Mouse (Mus musculus) frontal cortex, adult 2 months (tissue): ENCODE measurements around the gene Otogl. TPM values are rescaled to one million over a fixed set of nuclear protein-coding genes. Genes with fewer than 3 reads are reported as not detected.
"Not testable (repeated sequence)": the region's sequence is repeated elsewhere in the genome, so short reads cannot be mapped to it uniquely, and the experiment has no call there.

Experiments used
- DNase-seq, 2 experiments: peaks; one replicate each; pipeline ENCODE4 v3.0.0; 2022; ENCODE audit warnings: low spot score in 1 of 2; ENCODE audit errors: extremely low spot score in 1 of 2
- polyA plus RNA-seq: library from polyadenylated mRNA; depleted of rRNA; stranded (reverse); fragments of >200 nt; gene quantifications from 2 replicates; pipeline ENCODE4 v1.2.3, GENCODE M21; 2012

Gene Otogl
- polyA plus RNA-seq, 1 experiment = 0.90 TPM

DNA sequence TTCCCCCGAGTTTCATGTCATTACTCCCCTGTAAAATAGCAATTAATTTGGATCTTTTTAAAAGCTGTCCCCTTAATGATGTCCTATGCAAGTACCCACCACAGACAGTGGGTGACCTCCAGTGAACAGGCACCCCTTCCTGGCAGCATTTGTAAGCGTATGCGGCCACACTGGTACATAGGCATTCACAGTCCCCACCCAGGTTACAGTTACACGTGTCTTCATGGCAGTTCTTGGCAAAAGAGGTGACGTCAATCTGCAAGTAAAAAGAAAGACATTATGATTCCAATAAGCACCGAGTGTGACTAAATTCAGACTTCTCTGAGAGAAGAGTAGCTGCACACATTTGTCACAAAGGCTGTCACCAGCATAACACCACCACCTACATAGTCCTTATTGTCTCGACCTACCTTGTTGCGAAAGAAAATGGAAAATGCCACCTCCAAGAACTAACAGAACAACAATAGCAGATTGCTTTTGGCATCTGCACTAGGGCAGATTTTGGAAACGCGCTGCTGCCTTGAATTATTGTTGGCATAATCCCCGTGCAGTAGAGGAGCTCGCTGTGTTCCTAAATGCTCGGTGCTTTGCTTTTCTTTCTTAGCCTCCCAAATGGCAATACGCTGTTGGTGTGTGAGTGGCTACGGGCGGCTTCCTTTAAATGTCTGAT, 98.0 kb downstream of the Otogl start:
- peak in 1 of 2 experiments; percentile 11 for DNase-seq

DNA sequence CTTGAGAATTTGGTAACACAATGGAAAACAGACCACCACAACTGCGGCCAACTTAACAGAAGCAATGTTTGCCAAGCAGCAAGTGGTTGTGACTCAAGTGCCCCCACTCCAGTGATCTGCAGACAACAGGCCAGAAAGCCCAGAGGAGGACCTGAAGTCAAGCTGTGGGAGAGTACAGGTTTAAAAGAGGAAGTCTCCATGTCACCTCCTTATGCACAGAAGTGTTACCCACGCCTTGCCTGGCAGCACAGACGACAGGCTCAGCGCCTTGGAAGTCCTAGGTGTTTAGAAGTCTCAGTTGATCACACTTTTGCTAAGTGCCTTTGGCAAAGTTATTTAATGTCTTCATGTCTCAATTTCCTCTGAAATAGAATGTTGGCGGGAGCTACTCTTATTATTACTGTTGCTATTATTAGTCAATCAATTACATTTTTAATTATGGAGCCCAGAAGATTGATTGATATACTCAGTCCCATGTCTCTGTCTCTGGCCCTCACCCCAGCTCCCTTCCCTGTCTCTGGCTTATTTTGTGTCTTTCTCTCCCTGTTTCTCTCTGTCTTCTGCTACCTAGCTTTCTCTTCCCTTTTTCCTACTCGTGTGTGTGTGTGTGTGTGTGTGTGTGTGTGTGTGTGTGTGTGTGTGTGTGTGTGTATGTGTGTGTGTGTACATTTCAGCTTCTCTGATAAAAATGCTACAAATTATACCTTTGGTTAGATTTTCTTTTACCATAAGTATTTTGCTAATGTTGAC, 101.1 kb downstream of the Otogl start:
- no peak for DNase-seq

DNA sequence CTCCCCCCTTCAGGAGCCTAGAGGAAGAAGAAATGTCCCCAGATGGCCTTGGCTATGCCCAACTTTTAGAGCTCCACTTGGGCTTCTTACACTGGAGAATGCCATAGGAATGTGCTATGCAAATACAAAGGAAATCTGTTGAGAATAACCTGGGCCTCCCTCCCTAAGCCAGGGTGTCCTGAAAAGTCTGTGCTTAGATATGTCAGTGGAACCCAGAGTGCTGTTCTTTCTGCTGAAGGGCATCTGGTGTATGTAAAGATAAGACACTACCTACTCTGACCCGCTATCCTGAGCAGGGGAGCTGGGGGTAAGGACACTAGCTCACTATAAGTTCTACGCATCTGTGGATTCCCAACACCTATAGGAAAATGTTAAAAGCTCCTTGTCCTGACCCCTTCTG, 106.7 kb downstream of the Otogl start:
- DNase-seq = no peak

GRCm38 (mm10) chr10:107804285-107804684, 107.6 kb downstream of the Otogl start:
- not testable (repeated sequence) for DNase-seq

- peak; percentile 8 to 80 for DNase-seq
Measured at GRCm38 (mm10) chr10:107799671-107800353, 112.1 kb downstream of the Otogl start.

GRCm38 (mm10) chr10:107794812-107795756, 116.8 kb downstream of the Otogl start:
- DNase-seq = no peak

DNA sequence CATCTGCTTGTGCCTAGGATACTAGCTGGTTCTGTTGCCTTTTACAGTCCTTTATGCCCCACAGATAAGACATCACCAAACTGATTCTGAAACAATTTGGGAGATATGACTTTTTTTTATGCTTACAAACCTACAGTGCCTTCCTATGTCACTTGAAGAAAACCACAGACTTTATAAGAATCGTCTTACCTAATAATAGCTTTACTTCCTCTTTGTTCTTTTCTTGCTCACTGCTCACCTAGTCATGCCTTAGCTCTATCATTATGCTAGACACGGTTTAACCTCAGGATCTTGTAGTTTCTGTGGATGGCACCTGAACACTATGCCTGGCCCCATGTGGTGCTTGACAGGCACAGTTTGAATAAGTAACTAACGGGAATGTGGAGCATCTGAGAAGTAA, 119.4 kb downstream of the Otogl start:
- no peak for DNase-seq

GRCm38 (mm10) chr10:107779548-107779947, 132.4 kb downstream of the Otogl start:
- no peak for DNase-seq

- no peak for DNase-seq
Measured at GRCm38 (mm10) chr10:107759624-107760023, 152.3 kb downstream of the Otogl start.

- DNase-seq = no peak
Measured at GRCm38 (mm10) chr10:107753471-107753870, 158.5 kb downstream of the Otogl start.

- DNase-seq = peak; percentile 72 to 87
Measured at GRCm38 (mm10) chr10:107752351-107753143, 159.4 kb downstream of the Otogl start.

- DNase-seq = peak in 1 of 2 experiments; percentile 18
Measured at GRCm38 (mm10) chr10:107751944-107752343, 160.0 kb downstream of the Otogl start.

DNA sequence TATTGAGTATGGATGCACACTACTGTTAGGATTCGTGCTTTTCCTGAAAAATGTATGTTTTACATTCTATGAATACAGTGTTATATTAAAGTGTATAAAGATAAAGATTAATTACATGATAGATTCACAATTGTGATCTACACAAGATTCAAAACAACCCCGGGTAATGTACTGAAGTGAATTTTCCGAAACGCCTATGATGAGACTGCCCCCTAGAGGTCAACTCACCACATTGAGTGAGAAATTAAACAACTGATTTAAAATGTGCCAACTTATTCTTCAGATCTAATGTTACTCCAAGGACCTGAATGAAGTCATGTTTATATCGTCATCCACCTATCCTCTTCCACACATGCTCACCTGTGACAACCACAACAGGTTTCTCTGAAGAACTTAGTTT, 164.4 kb downstream of the Otogl start:
- peak in 1 of 2 experiments; percentile 72 for DNase-seq

- no peak for DNase-seq
Measured at GRCm38 (mm10) chr10:107746717-107747116, 165.2 kb downstream of the Otogl start.

GRCm38 (mm10) chr10:107739815-107740214, 172.1 kb downstream of the Otogl start:
- DNase-seq = no peak

GRCm38 (mm10) chr10:107737743-107738142, 174.2 kb downstream of the Otogl start:
- DNase-seq = peak in 1 of 2 experiments; percentile 13

DNA sequence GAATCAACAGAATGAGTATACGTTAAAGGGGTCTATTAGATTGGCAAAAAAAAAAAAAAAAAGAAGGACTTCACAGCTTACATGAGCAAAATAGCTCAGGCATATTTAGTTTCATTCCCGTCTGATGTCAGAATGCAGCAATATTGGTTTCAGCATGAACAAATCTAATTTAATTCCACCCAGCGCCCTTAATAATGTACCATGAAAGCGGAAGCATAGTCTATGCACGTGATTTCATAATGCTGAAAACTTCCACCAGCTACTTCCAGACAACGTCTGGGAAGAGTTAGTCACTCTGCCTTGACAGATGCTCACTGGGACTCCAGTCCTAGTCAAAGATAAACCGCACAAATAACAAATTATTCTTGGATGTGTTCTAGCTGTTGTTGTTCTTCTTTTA, 176.5 kb downstream of the Otogl start:
- peak in 1 of 2 experiments; percentile 9 for DNase-seq

- DNase-seq = no peak
Measured at GRCm38 (mm10) chr10:107734327-107734726, 177.6 kb downstream of the Otogl start.

DNA sequence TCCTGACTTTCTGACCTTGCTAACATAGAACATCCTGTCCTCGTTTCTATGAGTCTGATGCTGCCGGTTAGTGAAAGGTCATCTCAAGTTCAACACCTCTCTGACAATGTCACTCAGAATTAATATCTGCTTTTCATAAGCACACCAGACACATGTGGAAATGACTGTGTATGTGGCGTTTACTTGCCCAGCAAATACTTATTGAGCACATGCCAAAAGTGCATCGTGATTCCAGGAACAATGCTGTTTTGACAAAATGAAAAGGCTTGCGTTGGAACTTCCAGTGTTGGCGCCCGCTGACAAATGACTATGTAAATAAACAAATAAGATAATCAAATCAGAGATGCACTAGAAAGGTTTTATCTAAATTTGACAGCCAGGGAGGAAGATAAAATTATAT, 186.3 kb downstream of the Otogl start:
- DNase-seq = no peak

DNA sequence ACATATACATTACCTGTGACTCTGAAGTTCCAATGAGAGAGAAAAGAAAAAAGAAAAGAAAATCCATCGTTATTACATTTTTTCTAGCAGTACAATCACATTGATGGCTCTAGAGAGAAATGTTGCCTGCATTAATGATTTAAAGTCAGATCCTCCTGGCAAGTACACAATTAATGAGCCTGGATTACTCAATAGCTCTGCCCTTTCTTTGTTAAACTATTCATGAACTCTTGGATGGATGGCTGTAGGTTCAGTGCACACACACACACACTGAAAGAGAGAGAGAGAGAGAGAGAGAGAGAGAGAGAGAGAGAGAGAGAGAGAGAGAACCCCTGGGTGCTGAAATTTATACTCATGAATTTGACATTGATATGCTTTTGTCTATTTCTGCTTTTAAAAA, 192.1 kb downstream of the Otogl start, which contains the start of gene Ptprq:
TSS of gene Ptprq (minus strand) at position 246 of the 400 bp plus-strand sequence.
- no peak for DNase-seq
